Mouse (Mus musculus) forebrain, postnatal 0 days (tissue): ENCODE measurements around the gene Dnajc11. TPM values are rescaled to one million over a fixed set of nuclear protein-coding genes. Genes with fewer than 3 reads are reported as not detected.

Source experiments
- ATAC-seq: fragments of 200-750 bp; cut with Nextera tagmentation; 2 replicates; pipeline ENCODE4 v1.8.0; 2017; ENCODE audit warnings: mild to moderate bottlenecking, moderate library complexity
- DNase-seq: peaks from one replicate; pipeline ENCODE4 v3.0.0-alpha.2; 2015
- H3K27ac ChIP-seq: fragments of 300-500 bp; sonication (generic); 2 replicates; pipeline ENCODE4 v1.5.1; 2014; ENCODE audit warnings: low read depth, mild to moderate bottlenecking, antibody characterized with exemption, low read length, moderate library complexity, mixed read lengths
- H3K27me3 ChIP-seq: fragments of 300-500 bp; sonication (generic); 2 replicates; pipeline ENCODE4 v1.6.1; 2014; ENCODE audit warnings: mild to moderate bottlenecking, low read length, mixed read lengths; ENCODE audit not compliant: insufficient read depth
- H3K36me3 ChIP-seq: fragments of 300-500 bp; sonication (generic); 2 replicates; pipeline ENCODE4 v1.6.1; 2014; ENCODE audit warnings: mild to moderate bottlenecking, moderate library complexity; ENCODE audit not compliant: insufficient read depth
- H3K4me1 ChIP-seq: fragments of 300-500 bp; sonication (generic); 2 replicates; pipeline ENCODE4 v1.6.1; 2014; ENCODE audit warnings: antibody characterized with exemption; ENCODE audit not compliant: insufficient read depth
- H3K4me2 ChIP-seq: fragments of 300-500 bp; sonication (generic); 2 replicates; pipeline ENCODE4 v1.6.1; 2014; ENCODE audit warnings: low read depth, mild to moderate bottlenecking, moderate library complexity
- H3K4me3 ChIP-seq: fragments of 300-500 bp; sonication (generic); 2 replicates; pipeline ENCODE4 v1.5.1; 2014; ENCODE audit warnings: low read depth, low read length, mixed read lengths
- H3K9ac ChIP-seq: fragments of 300-500 bp; sonication (generic); 2 replicates; pipeline ENCODE4 v1.6.1; 2014; ENCODE audit warnings: mild to moderate bottlenecking
- H3K9me3 ChIP-seq: fragments of 300-500 bp; sonication (generic); 2 replicates; pipeline ENCODE4 v1.6.1; 2016; ENCODE audit warnings: low read length
- CTCF ChIP-seq: sonication (generic); IDR thresholded peaks from 2 replicates; pipeline ENCODE4 v1.5.1; 2016; ENCODE audit warnings: antibody characterized with exemption, control low read depth, low read depth
- WGBS: fragments of 180-500 bp; shearing (Covaris S2); extraction: QIAGEN DNeasy Blood & Tissue Kit; methylation state at CpG from one replicate; pipeline ENCODE4 v1.1.7; 2014; 5-methylcytosine and 5-hydroxymethylcytosine counted together
- polyA plus RNA-seq: library from polyadenylated mRNA; unstranded; fragments of >200 nt; fragmentation: Nextera tagmentation; extraction: Ambion mirVana; gene quantifications from 2 replicates; pipeline ENCODE4 v1.2.1, GENCODE M21; 2015
- total RNA-seq: library from RNA; depleted of rRNA; stranded (reverse); fragments of >200 nt; gene quantifications from 2 replicates; pipeline ENCODE4 v1.2.3, GENCODE M21; 2014; rRNA removed

The Dnajc11 gene
- total RNA-seq (72.2 and 75.2 TPM in 2 replicates), polyA plus RNA-seq (62.0 and 72.3 TPM in 2 replicates)

- TF ChIP-seq CTCF = peak; percentile 99
- Histone ChIP-seq H3K4me3 (peak within 1 kb of the TSS; percentile 99), H3K27ac (no peak within 1 kb of the TSS; the same call in 1 of the 2 replicates), H3K4me1 (peaks cover 6% of the 10 kb centered on the region; the same call in 1 of the 2 replicates), H3K4me2 (peak within 1 kb of the TSS; percentile 96), H3K9me3 (no peaks in the 10 kb centered on the region), H3K36me3 (no peaks in the 10 kb centered on the region), H3K9ac (peak within 1 kb of the TSS; percentile 91), H3K27me3 (no peaks in the 10 kb centered on the region)
- ATAC-seq (peak; percentile 95), DNase-seq (peak; percentile 96)
- WGBS = 1% methylated on average over 80 of the region's 83 CpGs
Measured at GRCm38 (mm10) chr4:151933505-151934214, at the start of gene Dnajc11. Dnajc11 (plus strand) TSS chr4:151933691.

- WGBS = 79% methylated on average over 6 of the region's 6 CpGs
- no peak overlapping the region for H3K4me2 ChIP-seq
- H3K36me3 ChIP-seq = no peaks in the 10 kb centered on the region
- no peak overlapping the region for H3K27ac ChIP-seq
- no peaks in the 10 kb centered on the region for H3K27me3 ChIP-seq
- H3K9me3 ChIP-seq = no peaks in the 10 kb centered on the region
- H3K4me1 ChIP-seq = no peaks in the 10 kb centered on the region
- no peak overlapping the region for H3K4me3 ChIP-seq
- DNase-seq (no peak), ATAC-seq (no peak)
- peak; percentile 44 for TF ChIP-seq CTCF
- no peak overlapping the region for H3K9ac ChIP-seq
Measured at GRCm38 (mm10) chr4:151893241-151893640, 40.2 kb upstream of the Dnajc11 start.

GRCm38 (mm10) chr4:151894926-151895325, 38.6 kb upstream of the Dnajc11 start:
- no peak overlapping the region for H3K9ac ChIP-seq
- DNase-seq = no peak
- no peaks in the 10 kb centered on the region for H3K4me1 ChIP-seq
- no peaks in the 10 kb centered on the region for H3K27me3 ChIP-seq
- H3K4me2 ChIP-seq = no peak overlapping the region
- no peak overlapping the region for H3K4me3 ChIP-seq
- no peaks in the 10 kb centered on the region for H3K9me3 ChIP-seq
- no peak for ATAC-seq
- H3K27ac ChIP-seq = no peak overlapping the region
- no peaks in the 10 kb centered on the region for H3K36me3 ChIP-seq
- no peak for TF ChIP-seq CTCF
- WGBS = 92% methylated on average over 12 of the region's 12 CpGs

DNA sequence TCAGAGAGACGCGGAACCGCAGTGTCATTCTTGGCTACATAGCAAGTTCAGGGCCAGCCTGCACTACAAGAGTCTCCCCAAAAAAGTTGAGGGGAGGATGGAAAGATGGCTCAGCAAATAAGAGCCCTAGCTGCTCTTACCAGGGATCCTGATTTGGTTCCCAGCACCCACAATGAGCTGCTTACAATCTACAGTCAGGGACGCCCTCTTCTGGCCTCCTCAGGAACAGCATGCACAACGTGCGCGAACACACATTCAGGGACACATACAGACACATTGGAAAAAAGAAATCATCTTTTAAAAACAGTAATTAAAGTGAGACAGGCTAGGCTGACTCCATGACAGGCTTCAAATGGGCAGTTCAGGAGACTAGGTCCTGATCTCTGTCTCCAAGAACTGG, 37.9 kb upstream of the Dnajc11 start:
- H3K36me3 ChIP-seq = no peaks in the 10 kb centered on the region
- no peak for TF ChIP-seq CTCF
- no peak overlapping the region for H3K4me2 ChIP-seq
- no peaks in the 10 kb centered on the region for H3K9me3 ChIP-seq
- DNase-seq (no peak), ATAC-seq (no peak)
- H3K27me3 ChIP-seq = no peaks in the 10 kb centered on the region
- H3K4me3 ChIP-seq = no peak overlapping the region
- no peak overlapping the region for H3K27ac ChIP-seq
- 89% methylated on average over 7 of the region's 7 CpGs for WGBS
- no peak overlapping the region for H3K9ac ChIP-seq
- H3K4me1 ChIP-seq = no peaks in the 10 kb centered on the region

DNA sequence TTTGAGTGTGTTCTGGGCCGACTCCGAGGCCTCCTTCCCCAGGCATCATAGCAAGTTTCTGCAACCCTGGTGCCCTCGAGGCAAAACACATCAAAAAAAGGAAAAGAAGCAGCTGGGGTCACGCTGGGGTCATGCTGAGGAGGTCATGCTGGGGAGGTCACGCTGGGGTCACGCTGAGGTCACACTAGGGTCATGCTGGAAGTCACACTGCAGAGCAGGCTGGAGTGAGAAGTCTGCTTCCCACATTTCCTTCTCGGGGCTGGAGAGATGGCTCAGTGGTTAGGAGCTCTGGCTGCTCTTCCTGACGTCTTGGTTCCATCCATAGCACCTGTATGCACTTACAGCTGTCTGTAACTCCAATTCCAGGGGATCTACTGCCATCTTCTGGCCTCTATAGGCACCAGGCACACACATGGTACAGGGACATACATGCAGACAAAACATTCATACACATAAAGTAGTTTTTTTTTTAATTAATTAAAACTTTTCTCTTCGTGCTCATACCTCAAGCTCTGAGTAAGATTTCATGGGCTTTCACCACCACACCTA, 36.3 kb upstream of the Dnajc11 start:
- Histone ChIP-seq H3K36me3 (no peaks in the 10 kb centered on the region), H3K9ac (no peak overlapping the region), H3K4me3 (no peak overlapping the region), H3K4me1 (no peaks in the 10 kb centered on the region), H3K9me3 (no peaks in the 10 kb centered on the region), H3K27ac (no peak overlapping the region), H3K27me3 (no peaks in the 10 kb centered on the region), H3K4me2 (no peak overlapping the region)
- no peak for DNase-seq
- no peak for TF ChIP-seq CTCF
- no peak for ATAC-seq
- WGBS = 71% methylated on average over 9 of the region's 9 CpGs

DNA sequence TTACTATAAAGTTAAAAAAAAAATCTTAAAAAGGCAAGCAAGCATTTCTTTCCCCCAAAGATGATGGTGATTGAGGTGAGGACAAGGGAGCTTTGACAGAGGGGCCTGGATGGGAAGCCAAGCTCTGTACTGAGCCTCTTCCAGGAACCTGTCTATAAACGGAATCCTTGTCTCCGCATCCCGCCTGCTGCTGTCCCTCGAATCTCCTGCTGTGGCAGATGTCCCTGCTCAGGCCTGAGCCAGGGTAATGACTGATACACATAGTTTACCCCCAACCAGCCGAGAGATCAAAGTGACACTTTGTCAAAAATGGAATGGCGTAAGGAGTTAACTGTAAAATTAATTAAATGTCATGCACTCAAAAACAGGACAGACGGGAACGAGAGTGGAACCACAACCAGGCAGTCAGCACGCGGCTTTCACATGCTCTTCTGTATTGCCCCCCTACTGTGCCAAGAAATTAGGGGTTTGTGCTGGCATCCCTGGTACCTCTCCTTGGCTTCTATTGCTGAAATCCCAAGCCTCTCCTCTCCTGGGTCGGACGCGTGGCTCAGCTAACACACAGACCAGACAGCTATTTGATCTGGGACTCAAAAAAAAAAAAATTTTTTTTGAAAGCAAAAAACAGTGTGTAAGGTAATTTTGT, 34.8 kb upstream of the Dnajc11 start:
- DNase-seq (peak; percentile 27), ATAC-seq (peak; percentile 64)
- 30% methylated on average over 13 of the region's 13 CpGs for WGBS
- no peak overlapping the region for H3K9ac ChIP-seq
- H3K27me3 ChIP-seq = no peaks in the 10 kb centered on the region
- no peak overlapping the region for H3K27ac ChIP-seq
- no peak overlapping the region for H3K4me2 ChIP-seq
- H3K9me3 ChIP-seq = no peaks in the 10 kb centered on the region
- no peaks in the 10 kb centered on the region for H3K36me3 ChIP-seq
- no peak for TF ChIP-seq CTCF
- H3K4me1 ChIP-seq = no peaks in the 10 kb centered on the region
- H3K4me3 ChIP-seq = no peak overlapping the region
